Mouse (Mus musculus) cerebellum, adult 11 months (tissue): ENCODE measurements around the gene Bend4.

Source experiments
- DNase-seq: peaks from one replicate; pipeline ENCODE4 v3.0.0; 2022

Bend4 gene

GRCm38 (mm10) chr5:67411475-67411874 is 16.6 kb downstream of the Bend4 start:
- no peak for DNase-seq

- no peak for DNase-seq
These were observed 17.7 kb downstream of the Bend4 start for GRCm38 (mm10) chr5:67410426-67410825.

- no peak for DNase-seq
These were observed 19.7 kb downstream of the Bend4 start for GRCm38 (mm10) chr5:67408391-67408790.

DNA sequence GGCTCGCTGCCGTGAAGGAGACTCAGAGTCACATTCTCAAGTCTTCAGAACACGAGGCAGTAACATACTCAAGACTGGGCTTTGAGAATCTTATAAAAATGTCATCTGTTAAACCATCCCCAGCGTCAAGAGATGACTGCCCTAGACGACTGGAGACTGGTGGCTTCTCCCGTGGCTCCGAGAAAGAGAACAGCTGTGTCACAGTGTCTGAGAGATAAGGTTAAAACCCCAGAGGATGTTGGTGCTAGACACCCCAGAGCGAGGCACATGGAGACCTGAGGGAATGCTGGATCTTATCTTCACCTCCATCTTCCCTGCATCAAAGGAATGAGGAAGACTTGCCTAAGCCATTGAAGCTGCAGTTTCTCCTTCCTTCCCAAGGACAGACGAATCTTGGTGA is 23.2 kb downstream of the Bend4 start:
- DNase-seq, result no peak

- no peak for DNase-seq
These were observed 23.7 kb downstream of the Bend4 start for GRCm38 (mm10) chr5:67404380-67404779.

DNA sequence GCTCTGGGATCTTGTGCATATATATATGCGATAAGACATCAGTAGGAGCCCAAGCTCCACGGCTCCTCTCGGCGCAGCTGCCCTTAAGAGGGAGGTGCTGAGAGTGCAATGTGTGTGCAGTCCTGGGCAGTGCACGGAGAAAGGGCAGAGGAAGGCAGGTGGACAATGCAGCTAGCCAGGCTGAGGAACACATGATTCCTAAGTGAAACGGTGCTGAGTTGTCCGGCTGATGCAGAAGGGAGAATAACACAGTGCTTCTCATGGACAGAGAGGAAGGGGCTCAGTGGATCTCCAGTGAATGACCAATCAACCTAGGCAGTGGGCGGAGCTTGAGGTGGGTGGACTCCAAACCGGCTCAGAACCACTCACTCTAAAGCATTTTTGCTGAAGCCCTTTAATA is 26.5 kb downstream of the Bend4 start:
- no peak for DNase-seq

- DNase-seq, result no peak
These were observed 27.3 kb downstream of the Bend4 start for GRCm38 (mm10) chr5:67400608-67401480.

GRCm38 (mm10) chr5:67399876-67400607 is 28.1 kb downstream of the Bend4 start:
- no peak for DNase-seq

DNA sequence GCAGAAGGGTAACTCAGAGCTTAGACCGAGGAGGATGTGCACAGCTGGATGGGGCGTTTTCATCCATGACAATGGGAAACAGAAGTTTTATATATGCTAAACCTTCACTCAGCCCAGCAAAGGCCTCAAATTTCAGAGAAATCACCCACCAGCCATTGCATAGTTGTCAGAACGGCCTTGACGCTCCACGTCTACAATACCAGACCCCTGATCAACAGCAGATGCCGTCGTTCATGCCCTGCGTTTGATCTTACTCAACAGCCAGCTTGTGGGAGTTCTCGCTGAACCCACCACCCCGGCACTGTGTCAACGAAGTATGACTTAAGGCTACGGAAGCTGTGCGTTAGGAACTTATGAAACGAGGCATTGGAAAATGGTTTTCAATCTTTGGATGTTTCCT is 30.9 kb downstream of the Bend4 start:
- no peak for DNase-seq

DNA sequence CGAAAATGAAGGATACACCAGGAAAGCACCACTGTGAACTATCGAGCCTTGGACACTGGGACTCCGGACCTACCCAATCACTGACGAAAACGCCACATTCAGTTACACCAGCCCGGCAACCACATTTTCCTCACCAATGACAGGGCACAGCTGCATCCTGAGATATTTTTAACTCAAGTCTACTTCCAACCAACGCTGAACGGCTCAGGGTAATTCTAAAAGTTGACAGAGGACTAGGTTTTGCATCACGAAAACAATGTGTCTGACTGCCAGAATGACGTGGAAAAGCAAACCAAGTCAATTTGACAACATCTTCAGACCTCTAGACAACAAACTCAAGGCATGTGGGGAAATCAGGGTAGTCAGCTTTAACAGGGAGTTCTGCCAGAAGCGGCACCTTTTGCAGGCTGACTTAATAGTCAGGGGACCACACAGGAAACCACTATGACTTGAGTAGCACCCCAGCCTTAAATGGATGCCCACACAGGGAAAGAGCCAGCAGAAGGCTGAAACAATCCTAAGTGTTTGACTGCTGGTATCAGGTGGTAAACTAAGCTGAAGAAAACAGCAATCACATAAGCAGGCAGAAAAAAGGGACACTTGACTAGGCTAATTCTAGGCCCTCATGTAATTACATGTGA is 32.8 kb downstream of the Bend4 start:
- DNase-seq, result no peak

DNA sequence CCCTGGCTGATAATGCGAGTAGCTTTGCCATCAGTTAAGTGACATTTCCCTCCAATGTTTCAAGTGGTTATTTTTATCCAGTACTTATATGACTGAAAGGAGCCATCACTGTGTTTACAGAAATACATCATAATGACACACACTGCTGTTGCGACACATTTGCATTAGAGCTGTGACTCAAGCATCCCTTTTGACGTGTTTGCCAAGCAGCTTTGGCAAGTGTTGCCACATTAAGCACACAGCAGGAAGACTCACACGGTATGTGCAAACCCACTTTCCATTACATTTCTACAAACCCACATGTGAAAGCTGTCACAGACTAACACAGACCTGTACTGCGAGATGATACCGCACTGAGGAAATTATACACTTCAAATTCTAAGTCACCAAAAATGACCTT is 34.2 kb downstream of the Bend4 start:
- DNase-seq, result no peak

GRCm38 (mm10) chr5:67382556-67382955 is 45.6 kb downstream of the Bend4 start:
- no peak for DNase-seq

- no peak for DNase-seq
These were observed 46.4 kb downstream of the Bend4 start for GRCm38 (mm10) chr5:67381690-67382089.

DNA sequence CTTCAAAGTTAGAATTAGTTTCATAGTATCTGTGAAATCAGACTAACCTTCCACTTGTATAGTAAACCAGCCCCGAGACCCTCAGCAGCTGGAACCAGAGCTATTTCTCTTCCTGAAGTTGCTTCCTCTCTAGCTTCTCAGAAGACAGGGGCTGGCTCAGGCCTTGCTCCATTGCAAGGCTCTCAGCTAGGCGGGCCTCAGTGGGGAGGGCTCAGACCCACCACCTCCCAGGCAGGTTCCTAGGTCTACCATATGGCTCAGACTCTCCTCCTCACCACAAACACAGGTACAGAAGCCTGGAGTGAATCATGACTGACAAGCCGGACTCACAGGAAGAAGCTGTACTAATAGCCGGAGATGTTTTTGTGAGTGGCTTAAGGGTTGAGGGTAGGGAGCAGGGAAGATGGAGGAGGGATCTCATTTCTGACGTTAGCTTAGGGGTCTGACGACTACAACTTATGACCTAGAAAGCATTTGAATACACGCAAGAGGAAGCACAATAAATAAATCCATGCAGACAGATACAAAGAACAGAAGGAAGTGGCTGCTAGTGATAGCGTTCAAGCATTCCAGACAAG is 51.0 kb downstream of the Bend4 start:
- no peak for DNase-seq

GRCm38 (mm10) chr5:67362931-67363330 is 65.2 kb downstream of the Bend4 start:
- DNase-seq, result no peak

DNA sequence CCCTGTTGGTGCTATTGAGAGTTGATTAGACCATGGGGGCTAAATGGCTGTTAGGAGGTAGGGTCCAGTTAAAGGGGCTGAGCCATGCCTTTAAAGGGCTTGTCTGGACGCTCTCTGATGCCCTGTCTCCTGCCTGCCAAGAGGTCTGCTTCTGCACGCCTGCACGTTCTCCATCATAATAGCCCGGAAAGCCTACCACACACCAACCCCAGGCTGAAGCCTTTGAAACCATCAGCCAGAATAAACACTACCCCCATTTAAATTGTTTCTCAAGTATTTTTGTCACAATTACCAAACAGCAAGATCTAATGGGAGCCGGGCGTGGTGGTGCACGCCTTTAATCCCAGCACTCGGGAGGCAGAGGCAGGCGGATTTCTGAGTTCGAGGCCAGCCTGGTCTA is 65.8 kb downstream of the Bend4 start:
- DNase-seq, result no peak

DNA sequence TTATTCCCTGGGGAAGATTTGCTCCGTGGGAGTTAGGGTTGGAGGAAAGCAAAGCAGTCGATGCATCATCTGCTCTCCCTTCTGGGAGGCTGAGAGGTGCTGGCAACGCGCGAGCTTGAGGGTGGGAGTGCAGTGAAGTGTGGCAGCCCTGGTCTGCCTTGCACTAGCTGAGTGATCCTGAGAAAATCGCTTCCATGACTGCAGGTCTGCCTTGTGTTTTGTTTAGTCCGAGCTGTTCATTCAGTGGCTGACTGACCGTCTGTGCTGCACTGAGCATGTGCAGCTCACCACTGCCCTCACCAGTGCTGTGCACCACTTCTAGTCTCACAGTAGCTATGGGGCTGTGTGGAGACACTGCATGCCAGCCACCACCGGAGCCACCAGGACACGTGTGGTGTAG is 79.2 kb downstream of the Bend4 start:
- DNase-seq, result no peak

DNA sequence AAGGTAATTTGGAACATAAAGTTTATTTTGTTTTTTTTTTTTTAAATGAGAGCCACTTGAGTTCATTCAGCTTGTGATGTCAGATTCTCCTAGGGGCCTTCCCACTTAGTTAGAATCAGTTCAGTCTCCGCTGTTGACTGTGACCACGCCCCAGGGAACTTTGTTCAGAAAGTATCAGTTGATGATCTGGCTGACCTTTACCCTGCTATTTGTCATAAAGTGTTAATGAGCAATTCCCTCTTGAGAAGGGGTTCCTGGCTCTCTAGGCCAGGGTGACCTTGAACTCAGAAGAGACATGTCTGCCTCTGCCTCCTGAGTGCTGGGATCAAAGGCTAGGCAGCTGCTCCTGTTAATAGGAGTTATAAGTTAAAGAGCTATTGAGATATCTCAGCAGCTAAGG is 81.0 kb downstream of the Bend4 start:
- no peak for DNase-seq
